Mouse (Mus musculus) kidney, adult 2 months (tissue): ENCODE measurements around the gene Iqcf3.

Experiments
- CTCF ChIP-seq: fragments of 200-500 bp; conservative IDR thresholded peaks from 2 replicates; pipeline ENCODE4 v1.5.1; 2011; ENCODE audit warnings: low read depth, mild to moderate bottlenecking, control low read depth, low read length, moderate library complexity, mixed read lengths; ENCODE audit not compliant: insufficient read depth, insufficient read length
- POLR2A ChIP-seq: fragments of 200-500 bp; IDR thresholded peaks from one replicate; pipeline ENCODE4 v1.6.1; 2011; ENCODE audit warnings: low read depth, low read length, control low read depth

DNA sequence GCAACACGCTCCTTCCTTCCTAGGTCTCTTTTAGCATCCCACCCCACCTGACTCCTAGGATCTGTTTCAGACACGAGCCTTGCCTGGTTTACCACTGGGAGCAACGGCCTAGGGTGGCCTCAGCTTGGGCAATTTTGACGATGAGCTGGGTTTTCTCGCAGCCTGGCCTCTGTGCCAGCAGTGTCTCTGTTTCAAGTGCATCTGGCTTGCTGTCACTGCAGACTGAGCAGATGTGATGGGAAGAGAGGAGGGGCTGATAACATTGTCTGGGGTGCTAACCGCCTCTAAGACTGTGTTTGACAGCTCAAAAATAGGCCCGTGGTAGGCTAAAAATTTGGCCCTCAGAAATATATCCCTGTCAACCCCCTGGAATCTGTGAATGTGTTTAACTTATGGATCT, 34.4 kb upstream of the Iqcf3 start:
- no peak for TF ChIP-seq CTCF
- no peak for TF ChIP-seq POLR2A
